Mouse (Mus musculus) bone marrow macrophage, adult 2 months (primary cell): Measurements from ENCODE around the gene Oasl1. TPM values are rescaled to one million over a fixed set of nuclear protein-coding genes. Genes with fewer than 3 reads are reported as not detected.

Experiments
- H3K27ac ChIP-seq: 2 replicates; pipeline ENCODE4 v1.5.1; 2012; ENCODE audit warnings: low read depth, low read length; ENCODE audit not compliant: insufficient read depth
- H3K4me1 ChIP-seq: 2 replicates; pipeline ENCODE4 v1.6.1; 2012; ENCODE audit warnings: low read length; ENCODE audit not compliant: control insufficient read depth, insufficient read depth
- H3K4me3 ChIP-seq: 2 replicates; pipeline ENCODE4 v1.5.1; 2012; ENCODE audit warnings: mild to moderate bottlenecking, low read length, moderate library complexity; ENCODE audit not compliant: insufficient read depth
- CTCF ChIP-seq: IDR thresholded peaks from 2 replicates; pipeline ENCODE4 v1.5.1; 2012; ENCODE audit warnings: low read depth, mild to moderate bottlenecking, low read length, moderate library complexity
- POLR2A ChIP-seq: IDR thresholded peaks from 2 replicates; pipeline ENCODE4 v1.6.1; 2012; ENCODE audit warnings: mild to moderate bottlenecking, low read depth, low read length, borderline replicate concordance
- polyA plus RNA-seq: library from polyadenylated mRNA; stranded (reverse); fragments of >200 nt; gene quantifications from 2 replicates; pipeline ENCODE4 v1.2.4, GENCODE M21; 2012; ENCODE audit not compliant: missing spikeins, insufficient read depth, insufficient read length

Oasl1 gene
- polyA plus RNA-seq, 1 experiment, result 13.1 TPM

DNA sequence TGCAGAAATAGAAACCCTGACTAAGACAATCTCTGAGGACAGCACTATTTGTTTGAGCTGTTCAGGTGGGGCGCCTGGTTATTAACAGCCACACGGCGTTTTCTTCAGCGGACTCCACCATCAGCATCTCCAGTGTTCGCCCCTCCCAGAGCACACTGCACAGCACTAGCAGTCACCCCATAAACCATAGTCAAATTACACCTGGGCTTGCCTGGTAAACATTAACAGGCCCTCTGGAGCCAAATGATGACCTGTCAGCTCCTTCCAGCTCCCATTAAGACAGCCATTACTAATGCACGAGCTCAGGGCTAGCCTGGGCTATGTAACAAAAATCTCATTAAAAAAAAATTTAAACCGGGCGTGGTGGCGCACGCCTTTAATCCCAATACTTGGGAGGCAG is 22.0 kb downstream of the Oasl1 start:
- H3K4me1 ChIP-seq, result peaks cover 5% of the 10 kb centered on the region; the same call in 1 of the 2 replicates
- no peak overlapping the region for H3K27ac ChIP-seq
- H3K4me3 ChIP-seq, result no peak overlapping the region
- TF ChIP-seq POLR2A (no peak), CTCF (no peak)

DNA sequence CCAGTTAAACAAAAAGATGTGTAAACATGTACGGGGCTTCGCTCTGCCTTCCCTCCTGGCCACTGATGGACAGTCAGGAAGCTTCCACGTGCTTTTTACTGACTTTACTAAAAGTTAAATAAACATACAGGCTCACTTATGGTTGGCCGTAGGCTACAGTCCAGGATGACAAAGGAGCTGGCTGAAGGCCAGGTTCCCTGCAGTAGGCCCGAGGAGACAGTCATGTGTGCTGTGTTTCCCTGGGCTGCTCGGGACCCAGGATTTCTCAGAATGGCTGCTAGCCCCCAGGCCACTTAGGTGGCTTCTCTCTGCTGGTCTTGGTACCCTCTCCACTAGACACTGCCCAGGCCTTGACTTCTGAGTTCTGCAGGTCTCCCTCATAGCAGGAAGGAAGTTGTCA is 25.9 kb downstream of the Oasl1 start:
- Histone ChIP-seq H3K4me1 (no peaks in the 10 kb centered on the region), H3K4me3 (no peak overlapping the region), H3K27ac (no peak overlapping the region)
- no peak for TF ChIP-seq CTCF
- TF ChIP-seq POLR2A, result no peak

DNA sequence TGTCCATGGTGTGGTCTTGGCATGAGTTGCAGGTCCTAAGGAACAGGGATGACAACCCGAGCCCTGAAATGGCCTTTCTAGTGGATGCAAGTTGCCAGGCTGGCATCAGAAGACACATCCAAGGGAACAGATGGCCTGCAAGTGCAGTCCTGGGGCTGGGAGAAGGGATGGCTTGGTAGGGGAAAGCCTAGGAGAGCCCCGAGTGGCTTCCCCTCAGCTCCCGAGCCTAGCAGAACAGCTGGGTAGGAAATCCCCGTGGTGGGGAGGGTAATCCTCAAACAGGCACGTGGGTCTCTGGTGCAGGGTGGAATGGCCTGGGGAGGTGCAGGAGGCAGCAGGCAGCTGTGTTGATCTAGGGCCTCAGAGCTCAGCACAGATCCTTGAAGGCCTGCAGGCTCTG is 26.3 kb downstream of the Oasl1 start:
- Histone ChIP-seq H3K27ac (no peak overlapping the region), H3K4me3 (no peak overlapping the region), H3K4me1 (no peaks in the 10 kb centered on the region)
- no peak for TF ChIP-seq CTCF
- TF ChIP-seq POLR2A, result no peak

DNA sequence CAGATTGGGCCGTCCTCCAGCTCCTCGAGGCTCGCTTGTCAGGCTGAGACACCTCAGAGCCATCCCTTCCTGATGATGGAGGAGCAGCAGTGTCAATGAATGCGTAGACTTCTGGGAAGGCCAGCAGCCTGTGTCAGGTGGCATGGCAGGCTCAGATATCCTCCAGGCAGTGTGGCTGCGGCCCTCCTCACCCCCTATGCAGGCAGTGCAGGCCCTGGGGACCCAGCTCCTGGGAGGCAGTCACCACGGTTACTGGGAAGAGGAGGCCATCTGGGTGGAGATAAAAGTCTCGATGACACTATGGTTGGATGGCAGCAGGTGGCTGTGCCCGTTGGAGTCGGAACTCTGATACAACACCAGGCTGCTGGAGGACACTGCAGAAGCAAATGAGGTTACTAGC is 26.8 kb downstream of the Oasl1 start:
- no peaks in the 10 kb centered on the region for H3K4me1 ChIP-seq
- H3K27ac ChIP-seq, result no peak overlapping the region
- no peak overlapping the region for H3K4me3 ChIP-seq
- TF ChIP-seq POLR2A (no peak), CTCF (no peak)

DNA sequence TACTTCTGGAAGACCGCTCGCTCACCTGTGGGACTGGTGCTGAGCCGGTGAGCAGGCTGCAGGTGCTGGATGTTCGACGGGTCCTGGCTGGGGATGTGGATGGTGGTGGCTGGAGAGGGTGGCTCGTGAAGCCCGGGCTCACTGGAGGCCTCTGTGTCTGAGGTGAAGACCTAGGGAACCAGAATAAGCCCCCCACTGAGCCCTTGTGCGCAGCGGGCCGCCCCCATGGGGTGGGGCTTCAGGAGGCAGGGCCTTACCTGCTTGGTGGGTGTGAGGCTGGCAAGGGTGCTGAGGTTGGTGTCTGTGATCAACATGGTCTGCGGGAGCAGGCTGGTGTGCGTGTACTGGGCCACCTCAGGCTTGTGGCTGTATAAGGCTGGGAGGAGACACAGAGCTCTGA is 27.6 kb downstream of the Oasl1 start:
- no peak overlapping the region for H3K4me3 ChIP-seq
- TF ChIP-seq POLR2A, result no peak
- TF ChIP-seq CTCF, result no peak
- no peaks in the 10 kb centered on the region for H3K4me1 ChIP-seq
- H3K27ac ChIP-seq, result no peak overlapping the region

DNA sequence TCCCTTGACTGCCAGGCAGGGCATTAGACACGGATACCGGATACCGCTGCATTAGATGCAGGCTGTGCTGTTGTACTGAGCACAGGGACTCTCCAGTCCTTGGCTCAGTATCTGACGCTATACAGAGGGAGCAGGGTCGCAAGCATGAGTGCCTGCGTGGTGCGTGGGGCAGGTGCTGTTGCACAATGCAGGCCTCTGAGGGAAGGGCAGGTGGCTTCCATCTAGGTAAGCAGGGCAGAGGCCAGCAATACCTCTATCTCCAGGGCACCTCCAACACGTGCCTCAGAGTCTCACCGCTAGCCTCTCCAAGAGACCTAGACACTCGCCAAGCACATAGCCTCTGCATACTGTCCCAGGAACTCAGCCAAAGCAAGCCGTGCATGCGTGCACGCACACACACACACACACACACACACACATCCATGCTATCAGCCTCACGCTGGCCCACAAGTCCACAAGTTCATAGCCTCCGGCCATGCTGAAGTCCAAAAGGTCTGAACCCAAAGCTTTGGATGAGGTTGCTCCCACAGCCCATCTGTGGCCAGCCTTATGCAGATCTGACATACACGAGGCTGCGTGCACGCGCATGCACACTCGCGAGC is 28.3 kb downstream of the Oasl1 start:
- Histone ChIP-seq H3K27ac (no peak overlapping the region), H3K4me1 (no peaks in the 10 kb centered on the region), H3K4me3 (no peak overlapping the region)
- TF ChIP-seq POLR2A (no peak), CTCF (no peak)

DNA sequence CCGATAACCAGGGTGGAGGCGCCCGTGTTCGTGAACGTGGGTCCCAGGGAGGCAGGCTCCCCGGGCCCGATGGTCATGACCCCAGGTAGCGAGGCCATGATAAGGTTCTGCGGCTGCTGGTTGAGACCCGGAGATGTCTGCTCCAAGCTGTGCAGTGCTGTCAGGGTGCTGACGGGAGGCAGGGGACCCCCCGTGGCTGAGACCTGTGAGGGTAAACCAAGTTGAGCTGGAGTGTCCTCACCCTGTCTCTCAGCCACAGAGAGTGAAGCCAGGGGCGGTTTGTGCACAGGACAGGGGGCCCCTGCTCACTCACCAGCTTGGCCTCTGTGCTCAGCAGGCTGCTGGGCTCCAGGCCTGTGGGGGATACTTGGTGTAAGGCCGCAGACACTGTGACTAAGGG is 30.3 kb downstream of the Oasl1 start:
- Histone ChIP-seq H3K4me3 (no peak overlapping the region), H3K27ac (no peak overlapping the region), H3K4me1 (no peaks in the 10 kb centered on the region)
- TF ChIP-seq POLR2A, result no peak
- no peak for TF ChIP-seq CTCF

DNA sequence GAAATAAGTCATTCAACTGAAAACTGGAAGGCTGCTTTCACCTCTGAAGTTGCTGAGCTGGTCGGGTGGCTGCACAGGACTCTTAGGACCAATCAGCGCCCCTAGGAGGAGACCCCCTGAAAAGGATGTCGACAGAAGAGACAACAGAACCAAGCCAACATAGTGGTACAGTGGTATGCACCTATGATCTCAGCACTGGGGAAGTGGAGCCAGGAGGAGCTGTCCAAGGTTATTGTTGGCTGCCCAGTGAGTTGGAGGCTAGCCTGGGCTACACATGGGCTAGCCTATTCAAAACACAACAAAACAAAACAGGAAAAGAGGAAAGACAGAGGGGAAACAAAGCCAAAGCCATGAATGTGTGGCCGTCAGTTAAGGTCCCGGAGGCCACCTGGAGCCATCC is 35.0 kb downstream of the Oasl1 start:
- H3K4me3 ChIP-seq, result no peak overlapping the region
- H3K27ac ChIP-seq, result no peak overlapping the region
- no peaks in the 10 kb centered on the region for H3K4me1 ChIP-seq
- TF ChIP-seq POLR2A, result no peak
- no peak for TF ChIP-seq CTCF

DNA sequence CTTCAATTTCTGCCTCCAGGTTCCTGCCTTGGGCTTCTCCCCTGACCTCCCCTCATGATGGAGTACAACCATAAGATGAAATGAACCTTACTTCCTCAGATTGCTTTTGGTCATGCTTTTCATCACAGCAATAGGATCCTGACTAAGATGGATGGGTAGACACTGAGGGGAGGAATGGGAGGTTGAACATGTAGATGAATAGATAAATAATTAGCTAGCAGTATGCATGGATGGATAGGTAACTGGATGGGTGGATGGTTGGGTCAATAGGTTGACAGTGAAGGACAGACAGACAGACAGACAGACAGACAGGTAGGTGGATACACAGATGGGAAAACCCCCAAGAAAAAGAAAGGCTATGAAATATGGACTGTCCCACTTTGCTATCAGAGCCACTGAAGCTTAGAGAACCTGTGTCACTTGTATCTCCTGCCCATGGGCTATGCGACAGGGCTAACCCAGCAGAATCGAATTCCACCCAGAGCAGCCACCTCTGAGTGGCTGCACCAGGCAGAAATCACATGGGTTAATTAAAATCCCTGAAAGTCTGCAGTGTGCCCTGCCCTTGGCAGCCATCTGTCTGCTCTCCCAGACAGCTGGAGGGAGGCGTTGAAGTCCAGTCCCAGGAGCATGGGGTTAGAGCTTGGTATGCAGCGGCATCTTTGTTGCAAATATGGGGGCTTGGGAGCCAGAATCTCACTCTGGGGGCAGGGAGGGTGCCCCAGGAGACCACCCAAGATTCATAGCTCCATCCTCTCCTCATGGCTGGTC is 38.7 kb downstream of the Oasl1 start:
- Histone ChIP-seq H3K4me1 (peaks cover 7% of the 10 kb centered on the region; the same call in 1 of the 2 replicates), H3K27ac (no peak overlapping the region), H3K4me3 (no peak overlapping the region)
- TF ChIP-seq CTCF (no peak), POLR2A (no peak)

DNA sequence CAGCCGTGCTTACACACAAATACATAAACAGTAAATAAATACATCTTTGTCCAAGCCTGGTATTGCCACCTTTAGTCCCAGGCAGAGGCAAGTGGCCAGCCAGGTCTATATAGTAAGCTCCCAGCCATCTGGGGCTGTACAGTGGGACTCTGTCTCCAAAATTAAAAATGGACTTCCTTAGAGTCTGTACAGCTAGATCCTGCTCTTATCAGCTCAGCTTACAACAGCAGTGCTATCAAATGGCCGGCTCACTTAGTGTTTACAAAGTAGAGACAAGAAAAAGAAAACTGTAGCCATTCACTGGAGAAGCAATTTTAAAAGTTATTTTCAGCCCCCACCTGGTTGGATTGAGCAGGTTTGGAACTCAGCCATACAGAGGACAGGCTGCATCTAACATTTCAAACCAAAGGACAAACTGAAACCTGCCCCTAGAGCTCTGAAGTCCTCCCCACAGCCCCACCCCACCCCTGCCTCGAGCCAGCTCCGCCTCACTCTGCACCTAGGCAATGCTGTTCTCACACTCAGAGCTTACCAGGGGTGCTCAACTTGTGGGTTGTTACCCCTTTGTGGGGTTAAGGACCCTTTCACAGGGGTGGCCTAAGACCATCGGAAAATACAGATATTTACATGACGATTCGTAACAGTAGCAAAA is 41.4 kb downstream of the Oasl1 start:
- Histone ChIP-seq H3K27ac (no peak overlapping the region), H3K4me3 (no peak overlapping the region), H3K4me1 (peaks cover 7% of the 10 kb centered on the region; the same call in 1 of the 2 replicates)
- TF ChIP-seq CTCF (no peak), POLR2A (no peak)
